Mouse (Mus musculus): ENCODE results near the gene 2610021A01Rik.
"Not testable (repeated sequence)": the region's sequence is repeated elsewhere in the genome, so short reads cannot be mapped to it uniquely, and the experiment has no call there.

Gene 2610021A01Rik

DNA sequence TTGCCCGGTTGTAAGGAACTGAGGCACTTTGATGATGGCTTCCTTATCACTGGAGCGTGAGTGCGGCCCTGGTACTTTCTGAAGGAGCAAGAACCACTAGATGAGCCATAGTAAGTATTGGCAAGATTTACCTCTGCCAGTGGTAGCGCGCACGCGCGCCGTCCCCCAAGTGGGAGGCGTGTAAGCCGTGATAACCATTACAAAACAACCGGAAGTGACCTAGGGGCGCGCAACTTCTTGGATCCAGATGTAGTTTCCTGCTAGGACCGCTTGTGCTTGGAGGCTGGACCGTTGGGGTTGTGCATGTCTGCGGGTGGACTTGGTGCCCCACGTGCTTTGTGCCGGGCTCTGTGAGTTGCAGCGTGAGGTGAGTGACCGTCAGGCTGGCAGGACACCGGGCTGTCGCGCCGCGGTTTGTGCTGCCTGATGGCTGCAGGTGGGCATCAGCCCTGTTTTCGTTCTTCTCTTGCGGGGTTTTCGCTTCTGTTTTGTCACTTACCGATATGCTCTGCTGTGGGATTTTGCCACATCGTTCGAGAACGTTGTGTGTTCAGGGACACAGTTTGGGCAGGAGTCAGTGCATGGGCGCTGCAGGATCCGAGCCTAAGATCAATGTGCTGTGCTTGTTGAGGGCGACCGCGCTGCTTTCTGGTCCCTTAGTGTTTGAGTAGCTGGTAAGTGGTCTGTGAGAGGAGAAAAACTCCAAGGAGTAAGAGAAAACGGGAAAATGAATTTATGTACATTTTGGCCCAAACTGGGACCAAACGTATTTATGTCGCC lies at the start of gene 2610021A01Rik:
Gene 2610021A01Rik, plus strand, starts transcription at position 197 of the 780 bp plus-strand sequence.
- DNase-seq, result peak; percentile 78

DNA sequence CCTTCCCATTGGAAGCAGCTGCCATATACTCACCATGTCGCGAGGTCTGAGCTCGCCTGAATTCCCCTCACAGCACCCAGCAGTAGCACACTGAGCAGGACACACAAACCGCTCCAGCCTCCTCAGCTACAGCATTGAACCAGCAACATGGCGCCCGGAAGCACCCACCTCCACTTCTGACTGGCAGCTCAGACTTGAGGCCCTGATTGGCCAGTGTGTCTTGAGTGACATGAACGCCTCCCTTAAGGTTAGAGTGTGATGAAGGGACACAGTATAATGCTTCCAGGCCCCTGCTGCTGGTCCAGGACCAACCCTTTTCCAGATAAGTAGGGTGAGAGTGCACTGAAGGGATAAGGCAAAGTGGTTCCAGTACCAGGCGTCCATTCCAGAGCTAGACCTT lies 38.3 kb upstream of the 2610021A01Rik start:
- no peak for DNase-seq

DNA sequence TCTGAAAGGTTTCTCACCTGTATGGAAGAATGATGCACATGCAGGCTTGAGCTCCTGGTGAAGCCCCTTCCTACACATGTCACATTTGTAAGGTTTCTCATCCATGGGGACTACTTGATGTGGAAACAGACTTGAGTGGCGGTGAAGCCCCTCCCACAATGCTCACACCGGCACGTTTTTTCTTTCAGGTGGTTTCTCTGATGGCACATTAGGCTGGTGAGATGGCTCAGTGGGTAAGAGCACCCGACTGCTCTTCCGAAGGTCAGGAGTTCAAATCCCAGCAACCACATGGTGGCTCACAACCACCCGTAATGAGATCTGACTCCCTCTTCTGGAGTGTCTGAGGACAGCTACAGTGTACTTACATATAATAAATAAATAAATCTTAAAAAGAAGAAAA lies 25.5 kb upstream of the 2610021A01Rik start, which contains the start of gene Gm6871:
Gene Gm6871, minus strand, starts transcription at position 101 of the 400 bp plus-strand sequence.
- DNase-seq, result not testable (repeated sequence)

DNA sequence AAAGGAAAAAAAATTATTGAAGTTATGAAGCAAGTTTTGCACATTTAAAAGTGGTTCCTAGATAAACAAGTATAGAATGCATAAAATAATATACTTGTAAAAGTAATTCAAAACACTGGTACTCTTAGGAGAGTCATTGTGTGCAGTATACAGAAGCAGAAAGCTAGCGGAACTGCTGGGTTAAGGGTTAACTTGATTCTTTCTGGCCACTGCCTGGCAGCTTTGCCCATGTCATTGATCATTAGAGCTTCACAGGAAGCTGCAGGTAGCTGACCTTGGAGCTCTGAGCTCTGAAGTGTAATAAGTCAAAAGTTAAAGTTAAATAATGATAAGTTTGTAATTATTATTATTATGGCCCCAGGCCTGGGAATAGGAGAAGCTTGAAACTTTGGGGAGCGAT lies 21.1 kb upstream of the 2610021A01Rik start:
- DNase-seq, result no peak

DNA sequence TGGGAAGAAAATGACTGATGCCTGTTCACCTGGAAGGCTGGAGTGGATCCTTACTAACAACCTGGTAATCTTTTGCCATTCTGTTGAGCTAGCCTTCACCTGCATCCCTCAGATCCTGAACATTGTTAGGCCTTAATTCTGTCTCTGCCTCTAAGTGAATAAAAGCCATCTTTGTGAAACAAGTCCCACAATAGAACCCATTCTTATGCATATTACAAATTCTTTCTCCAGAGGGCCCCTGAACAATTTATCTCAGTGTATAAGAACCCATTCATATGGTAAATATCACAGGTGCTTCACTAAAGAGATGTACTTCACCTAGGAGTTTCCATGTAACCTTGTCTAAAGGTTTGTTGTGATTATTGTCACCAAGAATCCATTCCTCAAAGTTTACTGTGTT lies 17.0 kb upstream of the 2610021A01Rik start:
- no peak for DNase-seq

DNA sequence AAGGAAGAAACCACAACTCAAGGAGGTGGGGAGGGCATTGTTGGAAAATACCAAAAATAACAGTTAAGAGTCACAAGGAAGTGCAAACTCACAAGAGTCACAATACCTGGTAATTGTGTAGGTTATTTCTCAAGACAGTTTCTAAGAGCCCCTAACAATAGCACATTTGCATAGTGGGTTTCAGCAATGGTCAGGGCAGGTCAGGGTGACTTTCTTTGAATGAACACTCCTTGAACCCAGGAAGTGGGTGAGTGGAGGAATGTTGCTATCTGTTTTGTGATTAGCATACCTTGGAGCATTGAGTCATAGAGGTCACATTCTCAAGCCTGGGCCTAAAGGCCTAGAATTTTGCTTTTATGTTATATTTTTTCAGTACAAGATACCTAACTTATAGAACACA lies 11.2 kb upstream of the 2610021A01Rik start:
- DNase-seq, result not testable (repeated sequence)

DNA sequence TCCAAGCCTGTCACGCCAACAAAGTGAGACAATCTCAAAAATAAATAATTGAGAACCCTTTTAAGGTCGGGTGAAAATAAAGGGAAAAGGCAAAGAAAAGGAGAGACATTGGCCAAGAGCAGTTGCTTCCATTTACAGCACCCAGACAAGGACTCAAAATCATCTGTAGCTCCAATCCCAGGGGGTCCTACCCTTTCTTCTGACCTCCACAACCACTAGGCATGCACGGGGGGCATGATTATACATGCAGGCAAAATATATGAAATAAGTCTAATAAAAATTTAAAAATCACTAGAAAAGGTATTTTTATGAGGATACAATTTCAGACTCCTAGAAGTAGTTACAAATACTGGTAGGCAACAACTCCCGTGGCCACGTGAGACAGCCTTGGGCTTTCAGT lies 415 bp upstream of the 2610021A01Rik start:
- DNase-seq, result no peak

DNA sequence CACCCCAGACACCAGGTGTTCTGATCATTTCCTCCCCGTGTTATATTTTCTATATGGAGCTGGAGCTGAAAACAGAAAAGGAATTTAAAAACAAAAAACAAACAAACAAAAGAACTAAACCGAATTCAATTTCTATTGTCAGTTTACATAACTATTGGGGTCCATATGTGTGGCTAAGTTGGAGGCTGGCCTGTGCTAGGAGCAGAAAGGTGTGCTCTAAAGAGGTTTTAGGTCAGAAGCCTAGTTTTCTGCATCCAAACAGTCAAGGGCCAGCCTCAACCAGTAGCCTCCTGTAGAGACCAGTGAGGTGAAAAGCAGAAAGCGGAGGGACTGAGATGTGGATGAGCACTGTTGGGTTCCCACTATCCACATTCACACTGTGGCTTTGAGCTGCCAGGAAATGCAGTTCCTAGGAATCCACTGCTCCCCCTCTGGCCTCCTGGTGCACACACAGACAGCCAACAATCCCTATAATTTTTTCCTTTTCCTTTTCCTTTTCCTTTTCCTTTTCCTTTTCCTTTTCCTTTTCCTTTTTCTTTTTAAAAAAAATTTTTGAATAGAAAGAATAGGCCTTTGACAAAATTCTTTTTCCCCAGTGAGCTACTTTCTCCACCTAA lies 1.0 kb downstream of the 2610021A01Rik start:
- no peak for DNase-seq

DNA sequence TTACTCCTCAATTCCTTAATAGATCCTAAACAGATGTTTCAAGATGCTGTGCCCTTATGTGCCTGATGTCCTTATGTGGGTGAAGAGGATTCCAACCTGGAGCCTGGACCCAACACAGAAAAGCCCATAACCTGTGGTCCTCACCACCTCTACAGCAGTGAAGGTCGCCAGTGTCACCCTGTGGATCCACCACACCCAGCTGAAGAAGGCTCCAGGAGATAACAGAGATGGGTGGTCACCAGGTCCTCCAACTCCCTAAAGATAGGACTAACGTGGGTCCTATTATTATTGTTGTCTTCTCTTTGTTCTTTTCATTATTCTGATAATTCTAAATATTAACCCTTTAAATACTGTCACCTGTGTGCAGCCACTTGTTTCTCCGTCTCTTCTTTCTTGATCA lies 12.6 kb downstream of the 2610021A01Rik start:
- DNase-seq, result no peak

DNA sequence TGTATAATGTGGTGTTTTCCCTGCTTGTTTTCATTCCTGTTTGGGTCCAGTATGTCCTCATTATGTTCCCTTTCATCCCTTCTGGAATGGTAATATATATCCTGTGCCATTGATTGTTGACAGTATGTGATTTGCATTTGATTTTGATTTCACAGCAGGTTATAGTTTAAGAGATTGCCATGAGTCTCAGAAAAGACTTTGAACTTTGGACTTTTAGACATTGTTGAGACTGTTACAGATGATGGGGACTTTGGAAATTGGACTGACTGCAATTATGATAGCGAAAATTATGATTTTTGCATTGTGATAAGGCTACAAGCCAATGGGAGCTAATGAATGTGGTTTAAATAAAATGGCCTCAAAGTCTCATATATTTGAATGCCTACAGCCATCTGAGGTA lies 17.2 kb downstream of the 2610021A01Rik start:
- DNase-seq, result not testable (repeated sequence)

DNA sequence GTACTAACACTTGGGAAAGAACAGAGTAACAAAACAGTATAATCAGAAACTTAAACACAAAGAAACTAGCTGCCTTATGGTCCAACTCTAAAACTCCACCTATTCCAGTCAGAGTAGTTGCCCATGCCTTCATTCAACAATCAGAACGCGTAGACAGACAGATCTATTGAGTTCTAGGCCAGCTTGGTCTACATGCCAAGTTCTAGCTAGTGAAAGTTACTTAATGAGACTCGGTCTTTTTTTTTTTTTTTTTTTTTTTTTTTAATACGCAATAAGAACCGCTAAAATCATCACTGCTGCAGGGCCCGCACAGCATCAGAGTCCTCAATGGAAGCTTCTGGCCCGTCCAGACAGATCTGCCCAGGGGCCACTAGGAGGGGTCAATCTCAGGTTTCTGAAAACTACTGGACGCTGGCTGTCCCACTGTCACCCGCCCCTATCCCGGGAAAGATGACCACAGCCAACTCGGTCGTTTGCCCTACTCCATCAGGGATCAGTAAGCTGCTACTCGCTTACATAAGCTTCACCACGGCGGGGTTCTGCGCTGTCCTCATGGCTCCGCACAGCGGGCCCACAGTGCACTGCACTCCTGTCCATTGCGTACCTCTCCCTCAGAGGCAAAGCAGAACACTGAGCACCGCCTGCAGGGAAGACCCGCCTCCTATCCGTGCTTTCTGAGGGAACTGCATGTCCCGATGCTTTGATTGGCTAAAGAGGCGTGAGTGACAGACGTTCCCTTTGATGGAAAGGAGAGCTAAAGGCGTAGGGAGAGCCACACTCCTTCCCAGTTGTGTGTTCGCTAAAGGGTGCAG lies 33.6 kb downstream of the 2610021A01Rik start, which contains the start of gene Zfp788:
Gene Zfp788, plus strand, starts transcription at position 795 of the 812 bp plus-strand sequence.
- peak; percentile 95 for DNase-seq

DNA sequence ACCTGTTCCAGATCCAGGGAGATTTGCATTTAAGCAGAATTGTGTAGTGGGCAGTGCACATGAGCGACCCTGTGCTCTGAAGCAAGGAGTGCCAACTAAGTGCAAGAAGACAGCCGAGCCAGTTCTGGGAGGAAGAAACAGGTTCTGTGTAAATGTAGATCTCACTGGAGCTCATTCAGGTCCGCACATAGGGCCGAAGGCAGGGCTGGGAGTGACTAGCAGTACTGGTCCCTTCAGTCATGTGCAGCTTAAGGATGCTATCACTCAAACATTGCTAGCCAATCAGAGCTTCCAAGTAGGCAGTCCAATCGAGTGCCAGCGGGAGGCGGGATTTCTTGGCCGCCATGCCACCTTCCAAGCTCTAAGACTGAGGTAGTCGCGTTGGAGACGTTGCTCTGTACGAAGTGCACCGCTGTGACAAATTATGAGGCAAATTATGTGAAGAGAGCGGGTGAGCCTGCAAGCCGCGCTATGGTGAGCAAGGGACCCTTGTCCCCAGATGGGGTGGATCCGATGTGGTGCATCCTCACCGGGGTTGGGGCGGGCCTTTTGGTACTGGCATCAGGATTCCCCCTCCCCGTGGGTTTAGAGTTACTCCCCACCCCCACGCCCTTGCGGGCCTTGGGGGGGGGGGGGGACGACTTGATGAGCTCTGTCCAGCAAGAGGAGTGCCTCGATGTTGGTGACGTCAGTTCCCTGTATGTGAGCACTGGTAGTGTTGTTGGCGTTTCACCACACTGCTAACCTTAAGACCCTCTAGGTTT lies 34.4 kb downstream of the 2610021A01Rik start:
- peak; percentile 93 for DNase-seq

DNA sequence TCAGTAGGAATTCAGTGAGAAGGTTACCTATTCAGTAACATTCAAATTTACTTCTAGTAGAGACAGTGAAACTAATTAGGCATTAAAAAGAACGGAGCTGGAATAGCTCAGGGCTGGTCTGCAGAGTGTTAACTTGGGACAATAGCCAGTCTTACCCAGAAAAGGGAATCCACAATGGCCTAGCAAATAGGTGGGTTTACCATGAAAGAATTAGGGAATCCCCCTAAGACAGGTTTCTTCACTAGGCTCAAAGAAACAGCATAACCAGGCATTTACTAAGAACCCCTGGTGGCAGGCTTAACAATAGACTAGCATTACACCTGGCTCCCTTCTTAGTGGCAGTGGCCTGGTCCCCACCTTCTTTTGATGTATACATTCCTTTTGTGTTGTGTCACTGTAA lies 75.3 kb downstream of the 2610021A01Rik start:
- DNase-seq, result not testable (repeated sequence)
